Mouse (Mus musculus) spleen, adult 2 months (tissue): Measurements from ENCODE around the gene Armh4.

Source experiments
- CTCF ChIP-seq: fragments of 200-500 bp; IDR thresholded peaks from 2 replicates; pipeline ENCODE4 v1.5.1; 2011; ENCODE audit warnings: mild to moderate bottlenecking, inconsistent platforms; ENCODE audit not compliant: insufficient read depth, insufficient read length, insufficient replicate concordance; ENCODE audit errors: extremely low read depth
- POLR2A ChIP-seq: fragments of 200-500 bp; IDR thresholded peaks from 2 replicates; pipeline ENCODE4 v1.6.1; 2011; ENCODE audit warnings: low read depth, low read length, inconsistent platforms

DNA sequence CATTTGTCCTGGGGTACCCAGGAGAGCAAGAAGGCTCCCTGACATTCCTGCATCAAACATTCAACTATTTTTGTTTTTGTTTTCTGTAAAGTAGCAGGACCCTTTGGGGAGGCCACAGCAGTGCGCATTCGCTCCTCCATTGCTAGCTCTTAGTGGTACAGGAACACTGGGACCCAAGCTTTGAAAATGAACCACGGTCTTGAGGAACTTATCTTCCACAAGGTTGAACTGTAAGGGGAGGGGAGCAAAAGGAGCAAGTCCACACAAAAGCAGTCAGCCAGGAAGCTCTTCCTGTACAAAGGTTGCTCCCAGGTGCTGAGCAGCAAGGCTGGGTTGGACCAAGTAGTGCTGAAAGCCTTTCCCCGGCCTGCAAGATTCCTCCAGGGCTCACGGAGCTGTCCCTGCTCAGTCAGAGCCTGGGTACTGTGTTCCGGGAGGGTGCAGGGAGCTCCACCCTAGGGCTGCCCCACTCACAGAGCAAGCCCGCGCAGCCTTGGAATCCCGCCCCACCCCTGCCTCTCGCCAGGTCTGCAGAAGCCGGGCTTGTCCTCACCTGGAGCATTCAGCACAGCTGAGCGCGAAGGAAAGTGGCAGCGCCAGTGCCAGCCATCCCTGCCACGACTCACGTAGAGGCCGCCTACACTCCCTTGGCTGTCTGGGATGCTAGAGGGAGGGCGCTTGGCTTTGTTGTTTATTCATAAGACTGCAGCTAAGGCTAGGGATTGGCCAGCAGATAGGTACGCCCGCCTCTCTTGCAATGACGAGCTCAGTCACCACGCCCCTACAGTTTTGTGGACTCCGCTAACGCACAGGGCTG, at the start of gene Armh4:
- TF ChIP-seq CTCF (no peak), POLR2A (no peak)
